Mouse (Mus musculus): Measurements from ENCODE around the gene Maml2.

The Maml2 gene

GRCm38 (mm10) chr9:13495530-13495929 lies 197.8 kb downstream of the Maml2 start:
- no peak for DNase-seq

- DNase-seq: no peak
These were observed 199.3 kb downstream of the Maml2 start for GRCm38 (mm10) chr9:13497016-13497415.

GRCm38 (mm10) chr9:13497690-13498333 lies 200.1 kb downstream of the Maml2 start:
- DNase-seq: peak; percentile 70 to 77

GRCm38 (mm10) chr9:13500045-13500444 lies 202.3 kb downstream of the Maml2 start:
- no peak for DNase-seq

GRCm38 (mm10) chr9:13505024-13505423 lies 207.3 kb downstream of the Maml2 start:
- no peak for DNase-seq

- peak; percentile 46 to 61 for DNase-seq
These were observed 209.4 kb downstream of the Maml2 start for GRCm38 (mm10) chr9:13506956-13507821.

GRCm38 (mm10) chr9:13507822-13508188 lies 210.0 kb downstream of the Maml2 start:
- no peak for DNase-seq

- DNase-seq: no peak
These were observed 212.0 kb downstream of the Maml2 start for GRCm38 (mm10) chr9:13509751-13510150.

GRCm38 (mm10) chr9:13510621-13511369 lies 213.0 kb downstream of the Maml2 start:
- peak; percentile 49 to 61 for DNase-seq

GRCm38 (mm10) chr9:13513135-13513534 lies 215.4 kb downstream of the Maml2 start:
- DNase-seq: no peak

- DNase-seq: no peak
These were observed 216.7 kb downstream of the Maml2 start for GRCm38 (mm10) chr9:13514435-13514834.

- no peak for DNase-seq
These were observed 218.2 kb downstream of the Maml2 start for GRCm38 (mm10) chr9:13515976-13516375.

- no peak for DNase-seq
These were observed 220.3 kb downstream of the Maml2 start for GRCm38 (mm10) chr9:13518031-13518430.

- DNase-seq: no peak
These were observed 220.7 kb downstream of the Maml2 start for GRCm38 (mm10) chr9:13518441-13518971.

GRCm38 (mm10) chr9:13522061-13522820 lies 224.5 kb downstream of the Maml2 start:
- DNase-seq: no peak

GRCm38 (mm10) chr9:13523046-13523445 lies 225.3 kb downstream of the Maml2 start:
- DNase-seq: no peak

- DNase-seq: no peak
These were observed 227.3 kb downstream of the Maml2 start for GRCm38 (mm10) chr9:13525075-13525474.

GRCm38 (mm10) chr9:13525561-13526255 lies 228.0 kb downstream of the Maml2 start:
- DNase-seq: peak; percentile 26 to 27

GRCm38 (mm10) chr9:13530575-13530974 lies 232.8 kb downstream of the Maml2 start:
- no peak for DNase-seq

GRCm38 (mm10) chr9:13533076-13533707 lies 235.4 kb downstream of the Maml2 start:
- peak in 1 of 2 experiments; percentile 9 for DNase-seq

- no peak for DNase-seq
These were observed 238.0 kb downstream of the Maml2 start for GRCm38 (mm10) chr9:13535803-13536202.
